Mouse (Mus musculus) neutrophil, adult 5-6 weeks (primary cell): ENCODE results near the gene Gde1. TPM values are rescaled to one million over a fixed set of nuclear protein-coding genes. Genes with fewer than 3 reads are reported as not detected.

Source experiments
- ATAC-seq: fragments of 151-379, 151-347 bp; 2 replicates; pipeline ENCODE4 v1.8.0; 2017; ENCODE audit warnings: mild to moderate bottlenecking, moderate TSS enrichment; ENCODE audit not compliant: insufficient number of reproducible peaks, poor library complexity, low FRiP score, severe bottlenecking; ENCODE audit errors: extremely low read depth
- total RNA-seq: library from RNA; stranded (forward); fragments of 200-1000 nt; gene quantifications from 2 replicates; pipeline ENCODE4 v1.2.3, GENCODE M21; 2017

Gde1 gene
- total RNA-seq, 1 experiment from 2014 or later, result 22.5 TPM

GRCm38 (mm10) chr7:118649328-118649727, 56.2 kb downstream of the Gde1 start:
- ATAC-seq, result no peak

GRCm38 (mm10) chr7:118646237-118646636, 59.3 kb downstream of the Gde1 start:
- no peak for ATAC-seq

Other genes starting within 250 kb of the Gde1 start
- gene Itpripl2, start 213.8 kb downstream of the Gde1 start, total RNA-seq, result 24.2 and 25.4 TPM in 2 replicates
- 6.2 and 7.5 TPM in 2 replicates for gene Coq7, start 172.4 kb downstream of the Gde1 start, total RNA-seq
- gene Tmc7, start 121.0 kb downstream of the Gde1 start, total RNA-seq, result 0.74 and 1.5 TPM in 2 replicates
- not detected in 2 replicates for gene Tmc5, start 108.5 kb downstream of the Gde1 start, total RNA-seq
- 14.1 and 15.5 TPM in 2 replicates for gene Ccp110, start 6.8 kb upstream of the Gde1 start, total RNA-seq
- gene Vps35l, start 34.4 kb upstream of the Gde1 start, total RNA-seq, result 48.1 and 55.7 TPM in 2 replicates
- gene Iqck, start 150.0 kb upstream of the Gde1 start, total RNA-seq, result 0.98 and 1.3 TPM in 2 replicates
- gene Knop1, start 150.5 kb upstream of the Gde1 start, total RNA-seq, result 18.9 and 19.1 TPM in 2 replicates